Mouse (Mus musculus) lung, postnatal 36 days (tissue): ENCODE results near the gene Atp6v0a1.
A peak's percentile ranks its signal among the peaks of the same experiment; 100 is the strongest.

Experiments
- DNase-seq: peaks from one replicate; pipeline ENCODE4 v3.0.0; 2022; ENCODE audit warnings: mixed read lengths

The Atp6v0a1 gene

DNA sequence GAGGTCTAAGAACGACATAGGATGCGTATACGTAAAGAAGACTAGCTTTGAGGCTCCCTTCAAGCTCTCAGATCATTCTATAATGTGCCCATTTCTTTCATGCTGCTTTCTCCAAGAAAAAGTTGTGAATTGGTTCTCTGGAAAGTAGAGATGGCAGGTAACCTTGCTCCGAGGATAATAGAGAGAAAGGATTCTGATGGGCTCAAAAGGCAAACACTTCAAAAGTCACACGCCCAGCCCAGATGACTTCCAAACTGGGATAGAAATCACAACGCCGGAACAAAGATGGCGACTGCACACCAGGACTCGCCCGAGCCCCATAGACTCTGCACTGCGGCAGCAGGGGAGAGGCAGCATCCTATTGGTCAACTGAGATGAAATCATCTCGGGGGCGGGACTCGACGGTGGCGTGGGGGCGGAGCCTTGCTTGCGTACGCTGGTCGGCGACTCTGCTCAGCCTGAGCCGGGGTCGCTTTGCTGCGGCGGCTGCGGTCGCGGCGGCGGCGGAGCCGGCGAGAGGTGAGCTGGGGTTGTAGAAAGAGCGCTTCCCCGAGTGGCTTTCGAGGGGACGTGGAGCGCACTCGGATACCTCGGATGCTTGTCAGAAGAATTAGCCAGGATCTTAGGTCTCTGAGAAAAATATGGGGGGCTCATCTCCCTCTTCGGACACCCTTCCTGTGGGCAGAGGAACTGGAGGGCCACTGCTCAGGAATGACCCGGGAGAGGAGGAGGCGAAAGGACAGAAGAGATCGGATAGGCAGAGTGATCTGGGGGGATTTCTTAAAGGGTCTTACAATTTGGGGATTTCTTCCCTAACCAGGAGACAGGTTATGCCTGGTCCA lies at the start of gene Atp6v0a1:
Gene Atp6v0a1 (plus strand): TSS at position 407 of the 842 bp plus-strand sequence.
- peak; percentile 99 for DNase-seq

DNA sequence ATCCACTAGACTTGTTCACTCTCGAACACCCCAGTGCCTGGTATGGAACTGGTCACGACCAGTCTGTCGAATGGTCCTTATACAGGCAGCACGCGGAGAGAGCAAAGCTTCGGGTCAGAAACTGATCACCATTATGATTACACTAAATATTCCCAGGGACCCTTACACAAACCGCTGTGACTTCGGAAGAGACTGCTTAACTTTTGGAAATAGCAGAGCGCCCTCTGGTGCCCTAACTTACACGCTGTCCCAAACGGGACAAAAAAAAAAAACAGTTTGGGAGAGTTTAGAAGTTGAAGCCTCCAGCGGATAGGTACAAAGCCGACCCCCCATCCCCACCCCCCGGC lies 49.8 kb upstream of the Atp6v0a1 start:
- DNase-seq, result peak; percentile 89

DNA sequence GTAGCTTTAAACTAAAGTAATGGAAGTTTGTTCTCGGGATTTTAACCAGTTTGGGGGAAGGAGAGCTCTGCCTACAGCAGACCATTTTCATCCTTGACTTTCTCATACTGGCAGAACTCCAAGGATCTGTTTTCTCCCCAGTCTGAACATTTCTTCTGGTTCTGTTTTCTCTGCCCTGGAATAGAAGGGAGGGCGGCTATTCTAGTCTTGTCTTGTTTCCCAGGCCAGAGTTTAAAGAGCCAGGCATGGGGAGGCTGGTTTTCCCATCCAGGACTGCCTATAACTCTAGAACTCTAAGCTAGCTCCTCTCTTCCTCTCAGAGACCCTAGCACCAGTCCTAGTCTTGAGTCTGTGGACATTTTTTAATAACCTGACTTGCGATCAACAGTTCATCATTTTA lies 49.4 kb upstream of the Atp6v0a1 start:
- peak; percentile 37 for DNase-seq

DNA sequence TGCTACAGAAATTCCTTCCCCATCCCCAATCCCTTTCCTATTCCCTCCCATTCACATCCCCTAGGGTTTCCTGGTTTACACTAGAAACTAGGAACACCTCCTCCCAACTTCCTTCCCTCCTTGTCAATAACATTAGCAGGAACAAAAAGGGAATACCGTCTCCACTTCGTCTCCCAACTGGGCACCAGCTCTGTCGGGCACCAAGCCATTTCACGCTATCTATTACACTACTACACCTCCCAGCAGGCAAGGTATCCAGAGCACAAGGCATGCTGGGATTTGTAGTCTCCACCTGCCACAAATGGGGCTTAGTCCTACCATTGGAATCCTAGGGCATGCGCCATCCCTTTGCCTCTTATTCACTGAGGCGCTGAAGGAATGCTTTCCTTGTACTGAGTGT lies 48.7 kb upstream of the Atp6v0a1 start:
- peak; percentile 95 for DNase-seq

DNA sequence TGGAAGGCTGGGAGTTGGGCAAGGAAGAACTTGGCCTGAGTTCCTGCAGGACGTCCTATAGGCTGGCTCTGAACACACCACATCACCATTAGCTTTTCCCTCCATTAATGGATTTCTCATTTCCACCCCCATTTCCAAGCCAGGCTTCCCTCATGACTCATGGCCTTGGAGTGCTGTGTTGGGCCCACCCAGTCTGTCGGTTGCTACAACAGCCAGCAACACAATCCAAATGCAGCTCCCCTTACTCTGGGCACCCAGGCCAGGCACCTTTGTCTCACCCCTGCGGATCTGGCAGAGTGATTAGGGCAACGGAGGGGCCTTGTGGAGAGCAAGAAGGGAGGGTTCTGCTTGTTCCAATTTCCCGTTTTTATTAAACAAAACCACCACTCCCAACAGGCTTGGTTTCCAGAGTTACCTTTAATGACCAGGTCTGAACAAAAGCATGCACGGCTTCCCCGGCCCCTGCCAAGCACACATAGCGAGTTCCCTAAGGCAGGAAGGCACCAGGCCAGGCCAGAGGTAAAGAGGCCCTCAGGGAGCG lies 46.8 kb upstream of the Atp6v0a1 start:
- peak; percentile 71 for DNase-seq

DNA sequence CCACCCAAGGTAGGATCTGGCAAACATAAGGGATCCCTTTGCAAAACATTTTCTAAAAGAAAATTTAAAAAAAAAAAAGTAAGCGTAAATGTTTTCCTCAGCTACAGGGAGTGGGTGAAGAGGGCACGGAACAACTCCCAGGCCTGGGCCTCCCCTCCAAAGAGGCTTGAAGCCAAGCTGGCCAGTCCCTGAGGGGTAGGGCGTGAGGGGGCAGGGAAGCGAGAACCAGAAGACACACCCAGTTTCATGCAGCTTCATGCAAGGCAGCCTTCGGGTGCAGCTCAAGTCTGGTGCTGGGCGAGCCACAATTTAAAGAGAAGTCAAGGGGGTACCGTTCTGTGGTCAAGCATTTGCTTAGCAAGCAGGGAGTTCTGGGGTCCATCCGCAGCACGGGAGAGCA lies 45.6 kb upstream of the Atp6v0a1 start:
- DNase-seq, result peak; percentile 81

DNA sequence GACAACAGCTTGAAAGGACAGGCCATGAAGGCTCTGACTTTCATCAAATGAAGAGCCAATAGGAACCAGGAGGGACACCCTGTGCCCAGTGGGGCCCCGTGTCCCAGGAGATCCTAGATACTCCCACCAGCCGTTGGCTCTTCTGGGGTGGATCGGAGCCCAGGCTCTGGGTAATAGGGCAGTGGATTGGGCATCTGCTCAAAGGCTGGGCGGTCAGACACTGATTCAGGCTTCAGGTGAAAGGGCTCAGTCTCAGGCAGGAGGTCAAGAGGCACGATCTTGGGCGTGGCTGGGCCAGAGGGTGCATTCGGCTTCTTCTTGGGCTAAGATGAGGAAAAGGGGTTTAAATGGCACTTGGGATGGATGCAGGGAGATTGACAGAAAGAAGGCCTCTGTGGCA lies 45.1 kb upstream of the Atp6v0a1 start:
- DNase-seq, result no peak

DNA sequence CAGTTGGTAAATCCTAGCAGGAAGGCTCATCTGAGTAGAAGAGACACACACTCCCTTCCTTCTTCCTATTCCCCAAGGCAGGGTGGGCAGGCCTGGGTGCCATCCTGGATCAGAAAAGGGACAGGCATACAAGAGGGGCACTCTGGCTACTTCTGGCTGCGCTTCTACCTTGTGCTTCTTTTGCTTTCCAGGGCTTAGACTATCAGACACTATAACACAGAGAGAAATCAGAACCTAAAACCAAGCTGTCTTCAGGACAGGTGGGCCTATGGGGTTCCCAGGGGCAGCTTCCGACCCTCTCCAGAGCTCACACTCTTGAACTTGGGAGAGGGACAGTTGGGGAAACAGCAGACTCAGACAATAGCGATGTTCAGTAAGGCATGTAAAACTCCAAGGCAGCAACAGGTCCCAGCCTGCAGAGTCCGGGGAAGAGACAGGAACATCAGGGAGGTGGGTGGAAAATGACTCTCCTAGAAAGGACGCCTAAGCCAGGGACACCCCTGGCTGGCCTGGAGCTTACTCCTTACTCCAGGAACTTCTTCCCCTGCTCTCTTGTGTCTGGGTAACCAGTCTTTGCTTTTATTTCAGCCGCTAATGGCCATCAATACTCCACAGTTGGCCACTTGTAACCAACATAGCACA lies 44.2 kb upstream of the Atp6v0a1 start:
- no peak for DNase-seq

DNA sequence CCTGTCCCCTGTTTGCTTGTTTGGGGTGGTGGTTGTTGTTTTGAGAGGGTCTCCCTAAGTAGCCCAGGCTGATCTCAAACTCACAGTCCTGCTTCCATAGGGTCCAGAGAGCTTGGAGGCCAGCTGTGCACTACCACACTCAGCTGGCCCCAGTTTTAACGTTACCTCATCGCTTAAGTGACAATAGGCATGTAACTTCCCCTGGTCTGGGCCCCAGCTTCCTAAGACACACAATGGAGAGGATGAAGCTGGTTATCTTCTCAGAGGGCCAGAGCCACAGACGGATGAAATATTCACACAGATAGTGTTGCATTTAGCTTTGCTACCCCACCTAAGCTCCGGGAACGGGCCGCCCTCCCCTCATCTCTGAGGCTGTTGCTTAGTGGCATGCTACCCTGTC lies 43.5 kb upstream of the Atp6v0a1 start:
- DNase-seq, result peak; percentile 65

DNA sequence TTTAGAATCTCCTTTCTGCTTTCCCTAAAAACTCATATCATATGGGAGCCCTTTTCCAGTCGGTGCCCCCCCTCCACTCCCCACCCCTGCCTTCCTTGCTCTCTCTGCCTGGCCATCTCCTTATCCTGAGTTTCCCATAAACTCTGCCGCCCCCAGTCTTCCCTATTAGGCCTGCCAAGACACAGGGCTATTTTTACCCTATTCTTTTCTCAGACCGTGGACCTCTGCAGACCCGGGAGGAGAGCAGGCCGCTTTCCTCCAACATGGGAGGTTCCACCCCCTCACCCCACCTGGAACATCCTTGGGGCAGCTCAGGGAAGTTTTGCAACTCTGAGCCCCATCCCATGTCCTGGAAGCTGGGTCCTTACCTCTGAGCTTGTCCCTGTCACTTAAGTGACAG lies 41.9 kb upstream of the Atp6v0a1 start:
- DNase-seq, result no peak

DNA sequence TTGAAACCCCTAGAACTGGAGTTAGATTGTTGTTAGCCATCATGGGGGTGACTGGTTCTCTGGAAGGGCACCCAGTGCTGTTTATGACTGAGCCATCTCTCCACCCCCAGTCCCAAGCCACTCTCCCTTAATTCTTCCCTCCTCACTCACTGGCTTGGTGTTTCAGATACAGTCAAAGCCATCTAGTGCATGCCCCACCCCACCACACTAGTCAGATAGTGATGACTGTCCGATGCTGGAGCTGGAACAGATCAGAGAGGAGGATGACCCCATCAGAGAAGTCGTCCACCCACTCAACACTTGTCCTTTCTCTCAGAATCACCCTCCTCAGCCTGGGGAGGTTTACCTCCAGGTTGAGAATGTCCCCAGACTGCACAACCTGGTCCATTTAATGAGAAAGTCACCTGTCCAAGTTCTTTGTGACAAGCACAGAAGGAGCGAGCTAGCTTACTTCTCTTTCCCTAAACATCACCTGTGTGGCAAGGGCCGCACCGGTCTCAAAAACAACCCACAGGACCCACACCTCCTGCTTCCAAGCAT lies 41.3 kb upstream of the Atp6v0a1 start:
- DNase-seq, result no peak

DNA sequence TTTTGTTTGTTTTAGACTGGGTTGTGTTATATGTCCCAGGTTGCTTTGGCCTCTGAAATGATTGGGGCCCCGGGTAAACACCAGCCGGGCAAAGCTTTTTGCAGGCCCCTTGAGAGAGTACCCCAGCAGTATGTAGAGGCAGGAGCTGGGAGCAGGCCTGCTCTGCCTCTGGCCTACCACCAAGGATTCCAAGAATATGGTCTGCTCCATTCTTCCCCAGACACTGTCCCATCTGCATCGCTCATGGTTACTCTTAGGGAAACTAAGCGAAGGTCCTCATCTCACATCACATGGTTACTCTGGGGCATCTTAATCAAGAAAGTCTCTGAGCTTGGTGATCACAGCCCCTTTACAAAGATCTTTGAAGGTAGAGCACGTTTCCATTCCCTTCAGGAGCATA lies 40.8 kb upstream of the Atp6v0a1 start:
- DNase-seq, result no peak

DNA sequence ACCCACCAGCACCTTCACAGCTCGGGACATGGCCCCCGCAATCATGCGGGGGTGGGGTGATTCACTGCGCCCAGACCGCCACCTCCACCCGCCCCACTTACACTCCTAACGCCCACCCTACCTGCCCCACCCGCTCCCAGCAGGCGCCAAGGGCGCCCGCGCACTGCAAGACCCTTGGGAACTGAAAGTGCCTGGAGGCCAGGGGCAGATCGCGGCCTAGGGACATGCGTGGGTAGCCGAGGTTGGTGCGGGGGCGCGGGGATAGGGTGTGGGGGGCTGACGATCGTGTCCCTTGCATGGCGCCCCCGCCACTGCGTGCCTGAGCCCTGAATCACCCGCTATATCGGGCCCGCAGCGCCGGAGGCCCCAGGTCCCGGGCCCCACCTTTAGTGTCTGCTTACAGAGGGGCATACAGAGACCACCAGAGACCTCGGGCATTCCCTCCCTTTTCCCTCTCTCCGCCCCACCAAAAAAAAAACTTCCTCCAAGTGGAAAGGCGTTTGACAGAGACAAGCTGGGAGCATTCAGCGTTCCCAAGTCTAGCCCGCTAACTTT lies 40.0 kb upstream of the Atp6v0a1 start:
- peak; percentile 51 for DNase-seq

DNA sequence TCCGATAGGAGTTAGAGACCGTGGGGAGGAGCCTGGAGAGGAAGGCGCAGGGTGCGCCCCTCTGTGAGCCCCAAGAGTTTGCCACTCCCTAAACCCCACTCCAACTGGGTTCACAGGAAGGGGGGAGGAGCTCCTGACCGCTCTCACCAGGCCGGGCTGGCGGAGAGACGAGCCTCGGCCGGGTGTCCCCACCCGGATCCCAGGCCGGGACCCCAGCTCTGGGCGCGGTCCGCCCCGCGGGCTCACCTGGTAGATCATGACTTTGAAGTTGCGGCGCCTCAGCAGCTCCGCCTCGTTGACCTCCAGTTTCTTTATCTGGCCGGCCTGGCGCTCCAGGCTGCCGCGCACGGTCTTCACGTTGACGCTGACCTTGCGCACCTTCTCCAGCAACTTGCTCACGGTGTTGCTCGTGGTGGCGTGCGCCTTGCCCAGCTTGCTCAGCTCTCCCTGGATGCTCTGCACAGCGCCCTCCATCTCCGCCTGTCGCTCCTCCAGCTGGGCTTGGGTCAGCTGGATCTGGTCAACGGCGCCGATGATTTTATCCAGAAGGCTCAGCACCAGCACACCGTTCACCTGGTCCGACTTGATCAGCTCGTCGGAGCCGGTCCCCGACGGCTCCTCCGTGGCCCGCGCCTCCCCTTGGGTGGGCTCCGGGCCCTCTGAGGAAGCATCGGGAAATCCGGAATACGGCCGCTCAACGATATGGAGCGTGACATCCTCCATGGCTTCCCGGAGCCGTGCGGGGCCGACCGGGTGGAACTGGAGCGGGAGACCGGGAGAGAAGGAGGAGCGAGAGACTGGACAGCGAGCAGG lies 39.3 kb upstream of the Atp6v0a1 start:
- DNase-seq, result peak; percentile 84

DNA sequence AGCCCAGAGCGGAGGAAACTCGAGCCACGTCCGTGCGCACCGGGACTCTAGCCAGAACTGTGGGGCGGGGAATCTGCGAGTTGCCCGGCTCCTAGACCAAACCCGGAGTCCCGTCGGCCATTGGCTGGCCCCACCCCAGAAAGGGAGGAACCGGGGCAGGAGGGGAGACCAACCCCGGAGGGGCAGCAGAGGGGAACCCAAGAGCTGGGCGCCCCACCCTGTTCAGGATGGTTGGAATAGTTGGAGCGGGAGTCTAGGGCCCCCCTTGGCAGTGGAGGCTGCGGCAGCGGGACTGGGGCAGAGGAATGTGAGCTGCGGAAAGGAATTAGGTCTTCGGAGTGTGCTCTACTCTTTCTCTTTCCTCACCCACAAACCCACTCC lies 38.7 kb upstream of the Atp6v0a1 start, which contains the start of gene Cavin1:
Gene Cavin1 (minus strand): TSS at position 331 of the 381 bp plus-strand sequence.
- peak; percentile 98 for DNase-seq

DNA sequence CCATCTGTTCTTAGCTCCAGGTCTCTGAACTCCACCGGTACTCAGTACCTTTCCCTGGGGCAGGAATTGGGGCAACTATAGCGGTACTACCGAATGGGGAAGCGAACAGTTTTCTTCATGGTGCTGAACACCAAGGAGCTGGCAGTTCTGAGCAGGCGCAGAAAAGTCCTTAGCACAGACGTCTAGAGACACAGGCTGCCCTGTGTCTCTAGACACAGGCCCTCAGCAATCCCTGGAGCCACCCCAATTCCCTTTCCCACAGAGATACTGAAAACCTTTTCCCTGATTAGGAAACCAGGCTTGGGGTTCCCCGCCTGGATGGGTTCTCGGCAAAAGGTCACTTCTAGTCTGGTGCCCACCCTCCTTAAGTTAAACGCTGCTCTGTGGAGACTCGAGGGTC lies 37.8 kb upstream of the Atp6v0a1 start:
- no peak for DNase-seq

DNA sequence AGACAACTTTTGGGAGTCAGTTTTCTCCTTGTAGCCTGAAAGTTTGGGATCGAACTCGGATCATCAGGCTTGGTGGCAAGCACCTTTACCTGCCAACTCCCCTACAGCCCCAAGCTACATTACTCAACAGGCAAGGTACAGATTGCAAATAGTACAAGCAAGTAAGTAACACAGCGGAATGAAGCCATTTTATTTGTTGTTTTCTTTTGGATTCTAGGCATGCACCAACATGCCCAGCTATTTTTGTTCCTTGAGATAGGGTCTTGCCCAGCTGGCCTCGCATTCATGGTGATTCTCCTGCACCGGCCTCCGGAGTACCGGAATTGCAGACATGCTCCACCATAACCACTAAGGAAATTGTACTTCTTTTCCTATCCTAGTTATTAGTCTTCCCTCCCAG lies 36.0 kb upstream of the Atp6v0a1 start:
- DNase-seq, result no peak

DNA sequence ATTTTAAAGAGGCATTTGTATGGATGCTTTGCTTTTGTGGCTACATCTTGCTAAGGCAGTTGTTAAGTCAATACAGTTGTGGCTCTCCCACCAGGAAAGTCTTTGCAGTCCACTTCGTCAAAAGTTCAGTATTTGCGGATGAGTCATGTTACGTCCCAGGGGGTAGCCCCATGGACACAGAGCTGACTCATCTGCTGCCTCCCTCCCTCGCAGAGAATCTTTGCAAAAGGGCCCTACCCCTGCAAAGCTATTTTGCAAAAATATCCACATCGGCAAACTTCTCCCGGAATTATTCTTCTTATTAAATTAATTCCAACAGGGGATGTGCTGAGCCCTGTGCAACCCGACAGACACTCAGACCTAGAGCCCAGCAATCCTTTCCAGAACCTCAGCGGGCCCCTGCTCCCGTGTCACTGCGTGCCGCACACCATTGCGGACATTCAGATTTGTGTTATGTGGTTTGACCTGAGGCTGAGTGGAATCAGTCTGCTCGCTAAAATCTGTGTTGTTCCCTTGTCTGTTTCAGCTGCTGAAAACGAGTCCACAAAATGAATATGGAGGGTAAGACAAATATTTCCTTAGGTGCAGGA lies 34.8 kb upstream of the Atp6v0a1 start:
- DNase-seq, result no peak

DNA sequence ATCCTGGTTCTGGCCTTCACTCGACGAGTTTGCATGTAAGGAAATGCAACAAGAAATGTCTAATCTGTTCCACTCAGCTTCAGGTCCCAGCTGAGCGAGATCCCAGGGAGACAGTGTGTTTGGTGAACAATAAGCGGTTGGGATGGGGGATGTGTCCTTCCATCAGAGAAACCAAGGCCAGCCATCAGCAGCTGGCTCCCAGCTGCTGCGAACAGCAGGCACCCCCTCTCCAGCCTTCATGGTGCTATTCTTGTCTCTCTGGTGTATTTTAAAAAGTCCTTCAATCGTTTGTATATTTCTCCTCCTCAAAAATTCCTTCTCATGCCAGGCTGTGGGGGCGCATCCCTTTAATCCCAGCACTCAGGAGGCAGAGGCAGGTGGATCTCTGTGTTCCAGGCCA lies 34.0 kb upstream of the Atp6v0a1 start:
- no peak for DNase-seq

DNA sequence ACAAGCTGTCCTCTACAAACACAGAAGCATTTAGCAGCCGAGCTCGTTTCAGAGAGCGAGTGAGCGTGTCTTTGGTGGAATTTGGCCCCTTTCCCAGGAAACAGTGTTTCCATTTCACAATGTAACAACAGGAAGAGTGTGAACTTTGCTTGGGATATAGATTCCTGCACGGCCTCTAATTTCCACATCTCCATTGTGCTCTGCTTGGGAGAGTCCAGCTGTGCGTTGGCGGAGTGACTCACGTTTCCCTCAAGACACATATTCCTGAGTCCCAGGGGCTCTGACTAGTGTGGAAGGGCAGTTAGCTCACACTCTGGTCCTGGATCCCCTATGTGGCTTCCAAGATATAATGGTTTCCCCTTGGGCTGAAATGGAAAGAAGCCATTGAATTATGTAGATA lies 29.4 kb upstream of the Atp6v0a1 start:
- peak; percentile 71 for DNase-seq

DNA sequence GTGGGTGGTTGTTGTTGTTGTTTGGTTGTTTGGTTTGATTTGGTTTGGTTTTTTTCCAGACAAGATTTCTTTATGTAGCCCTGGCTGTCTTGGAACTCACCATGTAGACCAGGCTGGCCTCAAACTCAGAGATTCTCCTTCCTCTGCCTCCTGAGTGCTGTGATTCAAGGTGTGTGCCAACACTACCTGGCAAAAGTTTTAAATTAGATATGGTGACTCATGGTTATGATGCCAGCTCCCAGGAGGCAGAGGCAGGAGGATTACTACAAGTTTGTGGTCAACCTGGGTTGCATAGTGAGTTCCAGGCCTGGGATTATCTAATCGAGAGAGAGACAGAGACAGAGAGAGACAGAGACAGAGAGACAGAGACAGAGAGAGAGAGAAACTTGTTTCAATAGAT lies 28.8 kb upstream of the Atp6v0a1 start:
- no peak for DNase-seq

DNA sequence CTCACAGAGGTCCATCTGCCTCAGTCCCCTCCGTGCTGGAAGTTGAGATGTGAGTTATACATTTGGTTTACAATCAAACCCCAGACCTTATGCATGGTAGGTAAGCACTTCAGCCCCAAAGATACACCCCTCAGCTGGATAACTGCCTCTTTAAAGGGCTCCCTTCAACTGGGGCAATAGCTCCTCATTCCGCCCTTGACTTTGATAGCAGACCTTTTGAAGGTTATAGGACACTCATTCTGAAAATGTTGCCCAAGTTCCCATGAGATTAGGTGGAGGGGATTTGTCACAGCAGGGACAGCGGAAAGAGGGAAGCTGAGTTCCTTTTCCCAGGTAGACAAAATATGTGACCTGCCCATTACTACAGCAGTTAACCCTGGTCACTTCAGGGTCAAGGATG lies 28.0 kb upstream of the Atp6v0a1 start:
- no peak for DNase-seq
